In the genomic region with DNA sequence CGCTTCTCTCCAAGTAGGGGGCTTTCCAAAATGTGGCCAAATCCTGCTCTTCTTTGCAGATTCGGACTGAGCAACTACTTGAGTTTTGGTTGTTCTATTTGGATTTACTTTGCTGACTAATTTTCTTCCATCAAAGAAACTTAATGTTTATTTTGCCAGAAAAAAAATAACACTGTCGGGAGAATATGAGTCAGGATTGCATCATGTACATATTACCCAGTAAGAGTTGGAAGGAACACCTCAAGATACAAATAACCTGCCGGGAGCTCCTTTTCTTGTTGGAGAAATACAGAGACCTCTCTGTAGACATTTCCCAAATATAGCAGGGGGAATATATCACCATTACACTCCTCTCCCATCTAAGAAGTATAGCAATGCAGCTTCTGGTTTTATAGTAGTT, we compare ENCODE assay signal across 15 mouse cellular contexts.
"Had no signal": no experiment of that assay in that cellular context is flagged by ENCODE, and none has a peak within 500 bp of the region (broad histone marks: within the 10 kb centered on the region; RNA-seq: fewer than 3 reads in every experiment).

No protein-coding gene starts in this region.

- H3K4me3 ChIP-seq: lung, embryonic 15.5 days; midbrain, embryonic 10.5 days; midbrain, embryonic 12.5 days; neural tube, embryonic 12.5 days had no signal

- H3K27ac ChIP-seq: lung, embryonic 15.5 days; midbrain, embryonic 10.5 days; midbrain, embryonic 12.5 days; neural tube, embryonic 12.5 days had no signal

- ATAC-seq: liver, postnatal 0 days; lung, postnatal 0 days; midbrain, embryonic 16.5 days had no signal

- DNase-seq: liver, postnatal 0 days; lung, adult 2 months; lung, postnatal 14 days; lung, postnatal 4 days; midbrain, embryonic 14.5 days; right cerebral cortex, postnatal 14 days; thymus, adult 18-20 months; thymus, postnatal 14 days; thymus, postnatal 36 days had no signal

- H3K4me2 ChIP-seq: lung, embryonic 15.5 days; midbrain, embryonic 12.5 days; neural tube, embryonic 12.5 days had no signal

- H3K27me3 ChIP-seq: lung, embryonic 15.5 days; midbrain, embryonic 12.5 days; neural tube, embryonic 12.5 days had no signal

- H3K36me3 ChIP-seq: lung, embryonic 15.5 days; midbrain, embryonic 10.5 days; midbrain, embryonic 12.5 days; neural tube, embryonic 12.5 days had no signal

- H3K9ac ChIP-seq: liver, postnatal 0 days; lung, embryonic 15.5 days; midbrain, embryonic 12.5 days; neural tube, embryonic 12.5 days had no signal

- H3K4me1 ChIP-seq: lung, embryonic 15.5 days; neural tube, embryonic 12.5 days had no signal

- H3K9me3 ChIP-seq: lung, embryonic 15.5 days; midbrain, embryonic 10.5 days; midbrain, embryonic 12.5 days; neural tube, embryonic 12.5 days had no signal
